Mouse (Mus musculus) testis, postnatal 10 days (tissue): ENCODE data around the gene Gm47959.
A peak's percentile ranks its signal among the peaks of the same experiment; 100 is the strongest.

ENCODE experiments used
- DNase-seq: peaks from one replicate; pipeline ENCODE4 v3.0.0; 2021; ENCODE audit warnings: low spot score

Gene Gm47959

DNA sequence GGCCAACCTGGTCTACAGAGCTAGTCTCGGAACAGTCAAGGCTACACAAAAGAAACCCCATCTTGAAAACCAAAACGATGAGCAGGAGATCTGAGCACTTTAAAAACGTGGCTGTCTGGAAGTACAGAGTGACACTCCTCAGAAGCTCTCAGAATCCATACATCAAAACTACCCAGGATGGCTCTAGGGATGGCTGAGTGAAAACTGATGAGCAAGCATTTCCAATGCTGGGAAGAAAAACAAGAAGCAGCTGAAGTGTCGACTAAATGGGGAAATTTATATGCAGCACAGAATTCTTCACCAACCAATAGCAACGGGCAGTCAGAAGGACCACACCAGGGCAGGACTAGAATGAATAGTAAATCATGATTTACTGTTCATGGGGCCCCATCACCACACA lies 34.2 kb downstream of the Gm47959 start:
- DNase-seq, result no peak

DNA sequence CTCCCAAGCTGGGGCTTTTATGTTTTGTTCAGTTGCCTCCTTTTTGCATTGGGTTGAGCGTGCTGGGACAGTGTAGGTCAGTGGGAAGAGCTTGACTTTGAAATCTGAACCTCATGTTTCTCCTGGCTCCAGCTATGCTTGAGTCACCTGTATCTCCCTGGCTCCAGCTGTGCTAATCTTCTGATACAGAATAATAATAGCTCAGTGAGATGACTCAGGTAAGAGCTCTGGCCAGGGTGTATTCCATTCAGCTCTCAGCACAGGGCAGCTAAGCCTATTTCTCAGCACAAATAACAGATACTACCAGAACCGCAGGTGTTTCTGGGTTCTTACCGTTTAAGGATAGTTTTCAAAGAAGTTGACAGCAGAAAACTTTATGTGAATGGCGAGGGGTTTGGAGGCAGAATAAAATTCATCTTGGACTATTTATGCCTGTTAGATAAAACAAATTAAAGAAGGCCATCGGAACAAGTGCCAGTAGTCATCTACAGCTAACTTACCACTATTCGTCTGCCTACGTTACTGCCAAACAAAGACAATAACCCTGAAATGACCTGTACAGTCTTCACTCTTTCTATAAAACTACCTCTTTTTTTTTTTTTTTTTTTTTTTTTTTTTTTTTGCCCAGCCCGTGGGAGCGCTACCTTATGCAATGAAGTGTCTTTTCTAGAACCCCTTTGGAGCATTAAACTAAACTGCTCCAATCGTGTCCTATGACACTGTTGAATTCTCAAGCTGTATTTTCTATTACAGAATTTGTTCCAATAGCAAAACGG lies 36.7 kb downstream of the Gm47959 start:
- DNase-seq, result no peak

DNA sequence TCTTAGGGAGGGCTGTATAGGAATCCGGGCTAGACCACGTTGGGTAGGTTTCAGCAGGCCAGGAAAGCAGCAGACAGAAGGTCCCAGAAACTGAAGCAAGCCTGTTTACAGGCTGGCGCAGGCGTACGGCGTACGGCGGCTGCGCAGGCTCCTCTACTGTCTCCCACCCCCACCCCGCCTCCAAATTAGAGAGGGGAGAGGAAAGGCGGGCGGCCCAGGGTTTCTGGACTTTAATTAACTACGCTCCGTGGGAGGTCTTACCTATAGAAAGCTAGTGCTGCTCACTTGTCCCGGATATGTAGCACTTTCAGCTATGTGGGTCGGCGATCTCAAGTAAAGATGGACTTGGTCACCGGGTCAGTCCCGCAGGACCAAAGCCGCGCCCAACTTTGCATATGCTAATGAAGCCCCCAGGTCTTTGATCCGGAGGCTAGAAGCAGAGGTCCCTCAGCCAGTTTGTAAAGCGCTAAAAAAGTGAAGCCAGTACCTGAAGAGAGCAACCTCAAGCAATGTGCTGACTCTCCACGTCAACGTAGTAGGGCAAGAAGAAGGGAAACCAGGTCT lies 37.8 kb downstream of the Gm47959 start, which contains the start of gene Slc19a3:
Gene Slc19a3, minus strand, starts transcription at position 340 of the 564 bp plus-strand sequence.
- DNase-seq, result peak; percentile 43

DNA sequence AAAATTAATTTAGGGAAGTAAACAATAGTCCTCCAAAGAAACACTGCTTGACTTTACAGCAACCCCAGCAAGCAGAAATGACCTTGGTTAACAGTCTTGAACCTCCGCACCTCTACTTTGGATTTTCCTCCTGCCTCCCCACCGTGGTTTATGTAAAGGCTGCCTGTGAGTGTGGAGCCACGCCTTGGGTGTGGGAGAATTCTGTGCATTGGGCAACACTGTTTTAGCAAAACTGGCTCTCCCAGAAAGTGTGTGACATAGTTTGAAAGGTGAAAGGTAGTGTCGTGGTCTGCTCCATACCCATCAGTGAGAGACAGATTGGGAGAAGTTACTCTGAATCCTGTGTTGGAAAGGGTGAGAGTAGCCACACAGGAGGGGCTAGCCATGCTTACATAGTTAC lies 38.7 kb downstream of the Gm47959 start:
- no peak for DNase-seq

DNA sequence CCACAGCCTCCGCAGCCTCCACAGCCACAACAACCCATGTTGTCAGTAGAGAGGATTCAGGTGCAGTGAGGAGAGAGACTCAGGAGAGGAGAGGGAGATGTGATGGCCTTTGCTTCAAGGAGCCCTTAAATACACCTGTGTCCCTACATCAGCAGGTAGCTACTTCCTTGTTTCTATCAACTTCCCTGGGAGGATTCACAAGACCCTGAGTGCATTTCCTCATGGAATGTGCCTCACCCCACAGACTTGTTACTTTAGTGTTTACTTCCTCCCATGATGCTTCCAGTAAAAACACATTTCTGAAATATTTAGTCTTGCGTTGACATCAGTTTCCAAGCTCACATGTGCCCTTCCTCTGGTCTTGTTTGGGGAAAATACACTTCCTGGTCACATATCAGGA lies 42.0 kb downstream of the Gm47959 start, which contains the start of gene Krtap28-10:
Gene Krtap28-10, minus strand, starts transcription at position 101 of the 400 bp plus-strand sequence.
- no peak for DNase-seq

DNA sequence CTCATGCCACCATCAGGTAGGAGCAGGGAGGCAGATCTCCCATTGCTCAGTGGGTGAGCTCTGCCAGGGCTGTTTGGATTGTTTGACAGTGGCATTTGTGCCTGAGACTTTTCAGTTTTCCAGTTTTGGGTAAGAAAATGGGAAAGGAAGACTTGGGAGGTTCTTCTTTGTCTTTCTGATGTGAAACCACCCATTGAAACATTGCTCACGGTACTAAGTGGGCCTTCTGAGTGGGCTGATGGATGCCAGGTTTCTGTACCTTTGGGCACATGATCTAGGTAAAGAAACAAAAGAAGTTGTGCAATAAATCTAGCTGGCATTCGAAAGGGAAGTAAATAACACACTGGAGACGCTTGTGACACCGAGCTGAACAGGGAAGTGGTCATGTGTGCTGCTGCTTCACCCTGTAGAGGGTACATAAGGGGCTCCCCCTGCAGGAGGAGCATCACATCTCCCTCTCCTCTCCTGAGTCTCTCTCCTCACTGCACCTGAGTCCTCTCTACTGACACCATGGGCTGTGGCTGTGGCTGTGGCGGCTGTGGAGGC lies 44.6 kb downstream of the Gm47959 start, which contains the start of gene Gm47969:
Gene Gm47969, plus strand, starts transcription at position 51 of the 546 bp plus-strand sequence.
- no peak for DNase-seq
